9 mouse cellular contexts compared by ENCODE assay signal in the genomic region with DNA sequence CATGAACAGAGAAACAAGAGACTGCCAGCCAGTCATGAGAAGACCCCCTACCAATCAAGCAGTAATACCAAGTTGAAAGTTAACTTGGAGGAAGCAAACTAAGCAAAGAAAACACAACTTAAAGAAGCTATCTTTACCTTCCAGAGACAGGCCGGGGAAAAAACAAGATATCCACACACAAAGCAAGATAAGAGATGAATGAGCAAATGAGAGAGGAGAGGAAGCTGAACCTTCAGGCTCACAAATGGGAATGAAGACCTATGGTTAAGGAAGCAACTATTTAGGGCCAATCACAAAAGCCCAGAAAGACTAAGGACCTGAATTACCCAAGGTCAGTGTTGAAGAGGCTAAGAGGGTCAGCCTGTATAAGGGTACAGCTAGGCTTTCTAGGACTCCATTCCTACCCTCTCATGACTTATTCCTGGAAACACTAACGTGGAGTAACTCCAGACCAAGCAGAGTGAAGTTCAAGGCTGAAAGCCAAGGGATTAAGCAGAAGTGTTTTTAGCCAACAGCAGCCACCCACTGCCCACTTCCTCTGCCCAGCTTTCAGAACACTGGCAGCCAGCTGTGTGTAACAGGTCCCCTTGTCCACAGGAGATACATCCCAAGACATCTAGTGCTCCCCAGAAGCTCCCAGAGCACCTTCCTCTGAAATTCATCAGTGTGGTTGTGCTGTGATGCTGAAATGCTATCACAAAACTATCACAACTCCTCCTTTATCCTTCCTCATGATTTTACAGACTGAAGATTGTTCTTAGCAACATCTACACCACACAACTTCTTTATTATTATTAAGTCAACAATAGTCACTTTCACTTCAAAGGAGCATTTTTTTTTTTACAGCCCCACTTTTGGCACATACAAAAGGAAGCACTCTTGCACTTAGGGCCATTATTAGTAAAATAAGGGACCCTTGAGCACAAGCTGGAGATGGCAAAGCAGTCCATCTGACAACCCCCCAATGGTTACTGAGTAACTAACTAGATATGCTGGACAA. TPM values are rescaled to one million over a fixed set of nuclear protein-coding genes. Genes with fewer than 3 reads are reported as not detected.
DNase-seq lines count a peak whose midpoint lies in the region; ATAC-seq and TF ChIP-seq lines count a peak whose summit lies in the region.
"Had no signal": no experiment of that assay in that cellular context is flagged by ENCODE, and none has a peak within 500 bp of the region (broad histone marks: within the 10 kb centered on the region; RNA-seq: fewer than 3 reads in every experiment).

No protein-coding gene starts in this region.

- H3K4me1 ChIP-seq in lung, adult 2 months (ENCODE audit: control insufficient read depth, insufficient read depth, low read length), result peaks cover 2% of the 10 kb centered on the region
- peaks cover 82% of the 10 kb centered on the region for H3K4me1 ChIP-seq in erythroblast, embryonic 14.5 days (ENCODE audit: control insufficient read depth)
- H3K4me1 ChIP-seq in heart, postnatal 0 days (ENCODE audit: control insufficient read depth, insufficient read depth), result peaks cover 16% of the 10 kb centered on the region
- H3K4me1 ChIP-seq: forebrain, embryonic 13.5 days had no signal

- no peak overlapping the region for H3K9ac ChIP-seq in heart, postnatal 0 days (replicated peaks; ENCODE audit: low read depth, low read length)
- H3K9ac ChIP-seq: forebrain, embryonic 13.5 days had no signal

- H3K9me3 ChIP-seq in erythroblast, embryonic 14.5 days (ENCODE audit: control insufficient read depth, low read length), result no peaks in the 10 kb centered on the region
- H3K9me3 ChIP-seq in heart, postnatal 0 days (replicated peaks; ENCODE audit: control insufficient read depth, low read length), result no peaks in the 10 kb centered on the region
- H3K9me3 ChIP-seq: forebrain, embryonic 13.5 days had no signal

- peak; percentile 33 to 38 for DNase-seq in lung, adult 18-20 months
- no peak for DNase-seq in lung, adult 2 months
- peak; percentile 43 for DNase-seq in heart, postnatal 0 days (ENCODE audit: low spot score)
- DNase-seq in left cerebral cortex, postnatal 4 days, result no peak

- peak overlapping the region; percentile 23; the same call in 1 of the 2 replicates for H3K4me2 ChIP-seq in heart, postnatal 0 days (ENCODE audit: low read depth, low read length)
- H3K4me2 ChIP-seq: forebrain, embryonic 13.5 days had no signal

- no peak for TF ChIP-seq EP300 in heart, postnatal 0 days (IDR thresholded peaks at IDR 0.05; ENCODE audit: low read depth)

- no peaks in the 10 kb centered on the region for H3K27me3 ChIP-seq in erythroblast, embryonic 14.5 days (ENCODE audit: control insufficient read depth)
- no peaks in the 10 kb centered on the region for H3K27me3 ChIP-seq in heart, postnatal 0 days (ENCODE audit: control insufficient read depth, insufficient read depth, low read length)

- WGBS in lung, adult 2 months, result 31% methylated on average over 2 of the region's 2 CpGs
- 10% methylated on average over 2 of the region's 2 CpGs for WGBS in heart, postnatal 0 days

- peaks cover 88% of the 10 kb centered on the region for H3K36me3 ChIP-seq in erythroblast, embryonic 14.5 days (ENCODE audit: control insufficient read depth)
- no peaks in the 10 kb centered on the region for H3K36me3 ChIP-seq in heart, postnatal 0 days (replicated peaks; ENCODE audit: control insufficient read depth, insufficient read depth, low read length)

- no peak overlapping the region for H3K4me3 ChIP-seq in lung, adult 2 months (replicated peaks; ENCODE audit: extremely low read depth, low read depth, low read length)
- peak overlapping the region; percentile 77 for H3K4me3 ChIP-seq in erythroblast, embryonic 14.5 days (replicated peaks)
- H3K4me3 ChIP-seq in heart, postnatal 0 days (ENCODE audit: low read depth, low read length), result no peak overlapping the region
- H3K4me3 ChIP-seq: forebrain, embryonic 13.5 days had no signal

- no peak for TF ChIP-seq CTCF in lung, adult 2 months (IDR thresholded peaks at IDR 0.05; ENCODE audit: insufficient read depth, low read length)
- TF ChIP-seq CTCF in heart, postnatal 0 days (IDR thresholded peaks at IDR 0.05; ENCODE audit: low read depth), result no peak

- intact Hi-C loops in left cerebral cortex, postnatal 4 days (cut with DNase I), result no loop called here

- ATAC-seq in heart, postnatal 0 days (ENCODE audit: insufficient read depth, low read depth), result no peak
- ATAC-seq in monocyte, adult 5-6 weeks (replicated peaks; ENCODE audit: insufficient number of reproducible peaks, low FRiP score, low TSS enrichment, poor library complexity, severe bottlenecking), result peak; percentile 81
- ATAC-seq in CD4-positive, CD25-positive, alpha-beta regulatory T cell, adult 4 months, result no peak
- ATAC-seq: forebrain, embryonic 13.5 days had no signal

- peak overlapping the region; percentile 26 for H3K27ac ChIP-seq in heart, postnatal 0 days (ENCODE audit: low read depth)
- H3K27ac ChIP-seq: forebrain, embryonic 13.5 days had no signal

- no peak for TF ChIP-seq POLR2A in lung, adult 2 months (IDR thresholded peaks at IDR 0.05; ENCODE audit: borderline replicate concordance, extremely low read depth, low read depth, low read length)

RNA-seq across cellular contexts. Expression of a gene that starts 8.5 kb away (rescaled TPM):
- 16.5 and 18.2 TPM in 2 replicates for polyA plus RNA-seq in lung, adult 2 months (2012; rRNA removed)
- polyA plus RNA-seq in erythroblast, embryonic 14.5 days (2012), result 1.5 and 1.9 TPM in 2 replicates
- total RNA-seq in heart, postnatal 0 days (2014; rRNA removed; ENCODE audit: low replicate concordance), result 55.9 and 66.6 TPM in 2 replicates
- 35.8 and 38.4 TPM in 2 replicates for polyA plus RNA-seq in heart, postnatal 0 days (2015; fragmentation: Nextera tagmentation; extraction: Ambion mirVana)
- 29.5 to 30.7 TPM (median 29.8 TPM) in 3 replicates for total RNA-seq in monocyte, adult 5-6 weeks (2017)
- polyA plus RNA-seq in CD4-positive, CD25-positive, alpha-beta regulatory T cell, adult 4 months (2017; shearing (Covaris generic)), result 1 to 10 TPM; 1.1 to 2.1 TPM
- 10 to 100 TPM; 69.0 to 75.8 TPM for total RNA-seq in left cerebral cortex, postnatal 4 days (2021)

RNA-seq across cellular contexts. Expression of a gene that starts 33.9 kb away (rescaled TPM):
- 17.2 and 18.8 TPM in 2 replicates for polyA plus RNA-seq in lung, adult 2 months (2012; rRNA removed)
- polyA plus RNA-seq in erythroblast, embryonic 14.5 days (2012), result 13.2 and 13.5 TPM in 2 replicates
- 201 and 233 TPM in 2 replicates for total RNA-seq in heart, postnatal 0 days (2014; rRNA removed; ENCODE audit: low replicate concordance)
- polyA plus RNA-seq in heart, postnatal 0 days (2015; fragmentation: Nextera tagmentation; extraction: Ambion mirVana), result 22.1 and 26.8 TPM in 2 replicates
- total RNA-seq in monocyte, adult 5-6 weeks (2017), result 256 to 830 TPM (median 616 TPM) in 3 replicates
- polyA plus RNA-seq in CD4-positive, CD25-positive, alpha-beta regulatory T cell, adult 4 months (2017; shearing (Covaris generic)), result 100 to 1,000 TPM in 1 of 2 experiments, 10 to 100 TPM in 1; 99.1 to 122 TPM
- total RNA-seq in left cerebral cortex, postnatal 4 days (2021), result 100 to 1,000 TPM; 147 to 148 TPM

RNA-seq across cellular contexts. Expression of a gene that starts 36.5 kb away (rescaled TPM):
- not detected in 2 replicates for polyA plus RNA-seq in lung, adult 2 months (2012; rRNA removed)
- not detected in 2 replicates for polyA plus RNA-seq in erythroblast, embryonic 14.5 days (2012)
- total RNA-seq in heart, postnatal 0 days (2014; rRNA removed; ENCODE audit: low replicate concordance), result not detected in 2 replicates
- not detected in 2 replicates for polyA plus RNA-seq in heart, postnatal 0 days (2015; fragmentation: Nextera tagmentation; extraction: Ambion mirVana)
- total RNA-seq in monocyte, adult 5-6 weeks (2017), result 0.32 TPM in 1 of 3 replicates, not detected in the others
- under 1 TPM in 1 of 2 experiments, not detected in 1; 0.32 TPM for polyA plus RNA-seq in CD4-positive, CD25-positive, alpha-beta regulatory T cell, adult 4 months (2017; shearing (Covaris generic))
- total RNA-seq in left cerebral cortex, postnatal 4 days (2021), result not detected
- total RNA-seq: liver, adult 2 months had no signal
- polyA plus RNA-seq: liver, adult 2 months had no signal

Comparison
In these comparisons a context has a peak if more than half of its experiments do, and no peak if none do; other contexts are left out.
1. DNase-seq: peak in lung, adult 18-20 months (2 of 2) and heart, postnatal 0 days (single experiment); none in lung, adult 2 months (single experiment) and left cerebral cortex, postnatal 4 days (single experiment).